Mouse (Mus musculus) CH12.LX (cell line): ENCODE measurements around the gene Tti1.

Experiments used
- BHLHE40 ChIP-seq: IDR thresholded peaks from 2 replicates; pipeline ENCODE4 v1.6.1; 2011; ENCODE audit warnings: mild to moderate bottlenecking, low read depth, low read length, improper control_type of control experiment
- HCFC1 ChIP-seq: IDR thresholded peaks from 2 replicates; pipeline ENCODE4 v1.6.1; 2012; ENCODE audit warnings: low read depth, mild to moderate bottlenecking, inconsistent platforms, low read length, improper control_type of control experiment
- MAX ChIP-seq: IDR thresholded peaks from 2 replicates; pipeline ENCODE4 v1.6.1; 2011; ENCODE audit warnings: low read length, improper control_type of control experiment

DNA sequence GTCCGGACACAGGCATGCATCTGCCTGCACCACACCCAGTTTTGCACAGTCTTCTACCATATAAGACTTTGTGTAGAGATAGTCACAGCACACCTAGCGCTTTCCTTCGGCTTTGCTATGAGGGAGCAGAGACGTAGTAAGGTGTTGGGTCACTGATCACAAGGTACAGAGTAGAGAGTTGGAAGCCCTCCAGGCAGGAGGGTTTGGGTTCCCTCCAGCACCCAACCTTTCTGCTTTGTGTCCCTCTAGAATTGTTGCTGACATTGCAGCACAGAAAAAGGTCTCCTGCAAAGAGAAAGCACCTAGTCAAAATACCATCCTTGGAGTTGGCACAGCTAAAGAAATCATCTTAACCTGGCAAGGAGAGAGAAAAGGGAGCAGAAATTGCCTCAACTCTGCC lies 35.7 kb downstream of the Tti1 start:
- TF ChIP-seq HCFC1 (no peak), BHLHE40 (no peak), MAX (no peak)
